Mouse (Mus musculus) kidney, embryonic 15.5 days (tissue): ENCODE measurements at regions not wholly inside any gene's neighbourhood (a gene's known extent, or its start where the extent isn't known, plus 50 kb on each side); places are given as distances from the start of the nearest gene placed in this dataset.

Source experiments
- ATAC-seq: fragments of 200-750 bp; cut with Nextera tagmentation; replicated peaks from 2 replicates; pipeline ENCODE4 v1.8.0; 2017; ENCODE audit warnings: moderate TSS enrichment; ENCODE audit not compliant: low FRiP score
- H3K27ac ChIP-seq: fragments of 300-500 bp; sonication (generic); 2 replicates; pipeline ENCODE4 v1.5.1; 2015; ENCODE audit warnings: mild to moderate bottlenecking, inconsistent platforms
- H3K27me3 ChIP-seq: fragments of 300-500 bp; sonication (generic); 2 replicates; pipeline ENCODE4 v1.6.1; 2015; ENCODE audit warnings: inconsistent platforms
- H3K36me3 ChIP-seq: fragments of 300-500 bp; sonication (generic); 2 replicates; pipeline ENCODE4 v1.6.1; 2015; ENCODE audit warnings: inconsistent platforms
- H3K4me1 ChIP-seq: fragments of 300-500 bp; sonication (generic); 2 replicates; pipeline ENCODE4 v1.6.1; 2015; ENCODE audit warnings: inconsistent platforms
- H3K4me2 ChIP-seq: fragments of 300-500 bp; sonication (generic); 2 replicates; pipeline ENCODE4 v1.6.1; 2015; ENCODE audit warnings: moderate library complexity, mild to moderate bottlenecking, inconsistent platforms
- H3K4me3 ChIP-seq: fragments of 300-500 bp; sonication (generic); replicated peaks from 2 replicates; pipeline ENCODE4 v1.5.1; 2015; ENCODE audit warnings: mild to moderate bottlenecking, inconsistent platforms
- H3K9ac ChIP-seq: fragments of 300-500 bp; sonication (generic); 2 replicates; pipeline ENCODE4 v1.6.1; 2015; ENCODE audit warnings: mild to moderate bottlenecking, inconsistent platforms
- H3K9me3 ChIP-seq: fragments of 300-500 bp; sonication (generic); replicated peaks from 2 replicates; pipeline ENCODE4 v1.6.1; 2016; ENCODE audit warnings: inconsistent platforms
- WGBS: fragments of 180-500 bp; shearing (Covaris S2); methylation state at CpG from one replicate; pipeline ENCODE4 v1.1.7; 2015; ENCODE audit warnings: mixed read lengths; 5-methylcytosine and 5-hydroxymethylcytosine counted together

GRCm38 (mm10) chr5:116752096-116752495 lies 160.5 kb upstream of the Srrm4 start:
- no peak overlapping the region for H3K4me3 ChIP-seq
- WGBS, result 60% methylated on average over 1 of the region's 1 CpGs
- no peaks in the 10 kb centered on the region for H3K9me3 ChIP-seq
- no peaks in the 10 kb centered on the region for H3K36me3 ChIP-seq
- no peak overlapping the region for H3K9ac ChIP-seq
- no peak overlapping the region for H3K27ac ChIP-seq
- no peaks in the 10 kb centered on the region for H3K4me1 ChIP-seq
- no peaks in the 10 kb centered on the region for H3K27me3 ChIP-seq
- no peak overlapping the region for H3K4me2 ChIP-seq
- ATAC-seq, result no peak

DNA sequence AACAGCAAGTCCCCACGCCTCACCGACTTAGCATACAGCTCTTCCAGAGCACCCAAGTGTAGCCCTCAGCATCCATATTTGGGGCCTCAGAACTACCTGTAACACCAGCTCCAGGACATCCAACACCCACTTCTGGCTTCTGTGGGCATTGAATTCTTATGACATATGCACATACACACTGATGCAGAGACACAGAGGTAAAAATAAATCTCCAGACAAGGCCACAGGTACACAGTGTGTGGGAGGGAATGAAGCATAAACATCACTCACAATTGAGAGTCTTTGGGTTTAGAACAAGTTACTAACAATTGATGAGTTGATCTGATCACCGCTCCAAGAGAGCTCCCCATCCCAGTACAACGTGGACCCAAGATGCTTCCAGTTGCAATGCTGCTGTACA lies 154.2 kb upstream of the Srrm4 start:
- Histone ChIP-seq H3K9me3 (no peaks in the 10 kb centered on the region), H3K4me3 (no peak overlapping the region), H3K9ac (no peak overlapping the region), H3K4me1 (0 out of 2 replicates have a peak, but pooled peaks cover 3% of the 10 kb centered on the region), H3K27ac (no peak overlapping the region), H3K36me3 (no peaks in the 10 kb centered on the region), H3K4me2 (no peak overlapping the region), H3K27me3 (no peaks in the 10 kb centered on the region)
- 87% methylated on average over 4 of the region's 4 CpGs for WGBS
- ATAC-seq, result no peak

GRCm38 (mm10) chr5:116744389-116744788 lies 152.8 kb upstream of the Srrm4 start:
- H3K4me2 ChIP-seq, result no peak overlapping the region
- WGBS, result 16% methylated on average over 10 of the region's 10 CpGs
- H3K27me3 ChIP-seq, result no peaks in the 10 kb centered on the region
- ATAC-seq, result no peak; the same call in 1 of the 2 replicates
- no peaks in the 10 kb centered on the region for H3K36me3 ChIP-seq
- 0 out of 2 replicates have a peak, but pooled peaks cover 3% of the 10 kb centered on the region for H3K4me1 ChIP-seq
- no peak overlapping the region for H3K27ac ChIP-seq
- H3K9me3 ChIP-seq, result no peaks in the 10 kb centered on the region
- no peak overlapping the region for H3K9ac ChIP-seq
- H3K4me3 ChIP-seq, result no peak overlapping the region

DNA sequence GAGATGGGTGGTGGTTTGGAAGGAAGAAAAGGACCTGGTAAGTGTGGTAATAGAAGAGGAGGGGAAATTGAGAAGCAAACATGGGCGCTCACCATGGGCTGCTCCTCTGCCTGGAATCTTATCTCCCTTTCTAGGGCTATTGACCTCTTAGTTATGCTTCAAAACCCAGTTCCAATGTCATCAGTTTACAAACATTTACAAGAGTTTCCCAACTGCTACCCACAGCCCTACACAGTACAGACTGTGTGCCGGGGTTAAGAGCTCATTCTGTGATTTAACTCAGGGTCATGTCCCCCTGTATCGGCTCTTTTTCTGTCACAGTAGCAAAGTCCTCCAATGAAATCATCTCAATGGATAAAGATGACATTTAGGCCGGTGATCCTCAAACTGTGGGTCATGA lies 144.0 kb upstream of the Srrm4 start:
- Histone ChIP-seq H3K27ac (no peak overlapping the region), H3K4me1 (no peaks in the 10 kb centered on the region), H3K36me3 (no peaks in the 10 kb centered on the region), H3K9me3 (no peaks in the 10 kb centered on the region), H3K27me3 (no peaks in the 10 kb centered on the region), H3K4me2 (no peak overlapping the region), H3K9ac (no peak overlapping the region), H3K4me3 (no peak overlapping the region)
- 78% methylated on average over 4 of the region's 4 CpGs for WGBS
- no peak for ATAC-seq

GRCm38 (mm10) chr5:116731509-116731908 lies 139.9 kb upstream of the Srrm4 start:
- H3K9ac ChIP-seq, result no peak overlapping the region
- H3K9me3 ChIP-seq, result no peaks in the 10 kb centered on the region
- no peaks in the 10 kb centered on the region for H3K4me1 ChIP-seq
- no peak for ATAC-seq
- 92% methylated on average over 3 of the region's 3 CpGs for WGBS
- H3K4me2 ChIP-seq, result no peak overlapping the region
- H3K27me3 ChIP-seq, result no peaks in the 10 kb centered on the region
- H3K27ac ChIP-seq, result no peak overlapping the region
- no peak overlapping the region for H3K4me3 ChIP-seq
- H3K36me3 ChIP-seq, result no peaks in the 10 kb centered on the region

DNA sequence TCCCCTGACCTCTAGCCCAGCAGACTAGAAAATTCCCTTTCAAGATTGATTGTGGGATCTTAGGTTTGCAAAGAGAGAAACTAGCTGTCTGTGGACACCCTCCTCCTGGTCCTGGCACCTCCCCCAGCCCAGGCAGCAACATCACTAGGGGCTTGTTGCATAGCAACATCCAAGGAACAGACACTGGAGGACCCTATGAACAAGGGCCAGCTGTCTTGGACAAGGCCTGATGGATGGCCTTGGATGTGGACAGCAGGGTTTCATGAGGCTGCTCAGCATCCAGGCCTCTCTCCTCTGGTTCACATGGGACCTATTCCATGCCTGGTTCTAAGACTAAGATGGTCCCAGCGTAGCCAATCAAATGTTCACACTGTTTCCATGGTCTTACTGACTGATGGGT lies 127.6 kb upstream of the Srrm4 start:
- Histone ChIP-seq H3K4me2 (no peak overlapping the region), H3K4me3 (no peak overlapping the region), H3K36me3 (no peaks in the 10 kb centered on the region), H3K9me3 (no peaks in the 10 kb centered on the region), H3K27me3 (no peaks in the 10 kb centered on the region), H3K27ac (no peak overlapping the region), H3K9ac (no peak overlapping the region), H3K4me1 (no peaks in the 10 kb centered on the region)
- 80% methylated on average over 1 of the region's 1 CpGs for WGBS
- no peak for ATAC-seq

GRCm38 (mm10) chr5:116714256-116714655 lies 122.6 kb upstream of the Srrm4 start:
- no peaks in the 10 kb centered on the region for H3K36me3 ChIP-seq
- no peaks in the 10 kb centered on the region for H3K4me1 ChIP-seq
- WGBS, result 33% methylated on average over 7 of the region's 7 CpGs
- no peak for ATAC-seq
- H3K27ac ChIP-seq, result no peak overlapping the region
- H3K27me3 ChIP-seq, result no peaks in the 10 kb centered on the region
- no peak overlapping the region for H3K9ac ChIP-seq
- H3K4me2 ChIP-seq, result no peak overlapping the region
- H3K4me3 ChIP-seq, result no peak overlapping the region
- no peaks in the 10 kb centered on the region for H3K9me3 ChIP-seq

DNA sequence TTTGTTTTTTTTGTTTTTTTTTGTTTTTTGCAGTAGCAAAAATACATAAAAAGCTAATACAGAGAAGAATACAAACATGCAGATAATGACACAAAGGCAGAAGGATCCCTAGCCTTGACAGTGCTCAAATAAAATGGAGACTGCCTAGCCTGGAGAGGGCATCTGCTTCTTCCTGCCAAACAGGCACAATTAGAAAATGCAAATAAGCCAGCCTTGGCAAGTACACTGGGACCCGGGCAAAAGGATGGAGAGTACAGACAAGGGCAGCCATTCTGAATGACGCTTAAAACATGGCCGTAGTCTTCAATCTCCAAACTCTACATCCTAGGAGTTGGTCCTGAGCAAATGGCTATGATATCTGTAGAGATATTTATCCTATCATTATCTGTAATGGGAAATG lies 120.4 kb upstream of the Srrm4 start:
- Histone ChIP-seq H3K9me3 (no peaks in the 10 kb centered on the region), H3K9ac (no peak overlapping the region), H3K4me1 (no peaks in the 10 kb centered on the region), H3K36me3 (no peaks in the 10 kb centered on the region), H3K27me3 (no peaks in the 10 kb centered on the region), H3K4me2 (no peak overlapping the region), H3K27ac (no peak overlapping the region), H3K4me3 (no peak overlapping the region)
- 90% methylated on average over 3 of the region's 3 CpGs for WGBS
- ATAC-seq, result no peak

DNA sequence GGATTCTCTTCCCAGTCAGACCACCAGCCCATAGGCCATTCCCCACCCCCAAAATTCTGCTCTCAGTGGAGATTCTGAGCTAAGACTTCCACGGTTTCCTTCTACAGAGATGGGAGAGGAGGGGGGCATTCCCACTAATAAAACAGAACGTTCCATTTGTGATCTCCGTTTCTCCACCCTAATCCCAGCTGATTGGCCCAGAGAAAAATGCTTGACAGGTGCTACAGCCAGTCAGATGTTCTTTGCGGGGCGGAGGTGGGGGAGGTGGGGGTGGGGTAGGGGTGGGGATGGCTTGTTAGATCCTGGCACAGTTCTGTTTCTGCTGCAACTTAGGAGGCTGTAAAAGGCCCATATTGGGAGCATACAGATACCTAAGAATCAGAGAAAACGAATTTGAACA lies 116.9 kb upstream of the Srrm4 start:
- WGBS, result 22% methylated on average over 6 of the region's 6 CpGs

GRCm38 (mm10) chr5:116662466-116662865 lies 70.8 kb upstream of the Srrm4 start:
- Histone ChIP-seq H3K9ac (no peak overlapping the region), H3K4me2 (no peak overlapping the region), H3K4me3 (no peak overlapping the region), H3K4me1 (no peaks in the 10 kb centered on the region), H3K27ac (no peak overlapping the region), H3K9me3 (no peaks in the 10 kb centered on the region), H3K36me3 (no peaks in the 10 kb centered on the region), H3K27me3 (no peaks in the 10 kb centered on the region)
- ATAC-seq, result no peak
- 81% methylated on average over 5 of the region's 5 CpGs for WGBS

More for the DNA sequence above, 116.9 kb upstream of the Srrm4 start:
- Histone ChIP-seq H3K27me3 (no peaks in the 10 kb centered on the region), H3K4me2 (no peak overlapping the region), H3K4me1 (no peaks in the 10 kb centered on the region), H3K4me3 (no peak overlapping the region), H3K27ac (no peak overlapping the region), H3K36me3 (no peaks in the 10 kb centered on the region), H3K9me3 (no peaks in the 10 kb centered on the region), H3K9ac (no peak overlapping the region)
- ATAC-seq, result no peak

DNA sequence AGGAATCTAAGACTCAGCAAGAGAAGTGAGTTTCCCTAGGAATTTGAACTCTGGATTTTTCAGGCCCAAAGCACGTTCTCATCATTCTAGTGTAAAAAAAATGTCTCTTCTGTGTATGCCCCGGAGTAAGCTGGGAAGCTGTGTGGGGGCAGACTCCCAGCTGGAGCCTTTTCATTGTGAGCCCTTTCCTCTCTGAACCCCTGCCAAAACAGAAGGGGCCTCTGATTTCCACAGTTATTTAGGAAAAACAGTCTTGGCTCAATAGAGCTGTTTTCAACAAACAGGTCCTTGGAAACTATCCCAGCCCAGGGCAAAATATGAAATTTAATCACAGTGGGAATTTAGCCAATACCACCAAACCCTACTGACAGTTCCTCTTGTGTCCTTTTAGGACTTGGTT lies 70.2 kb upstream of the Srrm4 start:
- no peak for ATAC-seq
- Histone ChIP-seq H3K4me2 (no peak overlapping the region), H3K4me1 (no peaks in the 10 kb centered on the region), H3K9me3 (no peaks in the 10 kb centered on the region), H3K4me3 (no peak overlapping the region), H3K36me3 (no peaks in the 10 kb centered on the region), H3K27ac (no peak overlapping the region), H3K9ac (no peak overlapping the region), H3K27me3 (no peaks in the 10 kb centered on the region)
- WGBS, result 57% methylated on average over 2 of the region's 2 CpGs

- Histone ChIP-seq H3K9ac (no peak overlapping the region), H3K4me2 (no peak overlapping the region), H3K27me3 (no peaks in the 10 kb centered on the region), H3K4me3 (no peak overlapping the region), H3K9me3 (0 out of 2 replicates have a peak, but pooled peaks cover 3% of the 10 kb centered on the region), H3K36me3 (no peaks in the 10 kb centered on the region), H3K27ac (no peak overlapping the region), H3K4me1 (no peaks in the 10 kb centered on the region)
- WGBS, result 83% methylated on average over 17 of the region's 17 CpGs
- no peak for ATAC-seq
These were observed 63.1 kb upstream of the Srrm4 start for GRCm38 (mm10) chr5:116654486-116655420.
